Mouse (Mus musculus): ENCODE measurements at regions not wholly inside any gene's neighbourhood (a gene's known extent, or its start where the extent isn't known, plus 50 kb on each side); places are given as distances from the start of the nearest gene placed in this dataset.

DNA sequence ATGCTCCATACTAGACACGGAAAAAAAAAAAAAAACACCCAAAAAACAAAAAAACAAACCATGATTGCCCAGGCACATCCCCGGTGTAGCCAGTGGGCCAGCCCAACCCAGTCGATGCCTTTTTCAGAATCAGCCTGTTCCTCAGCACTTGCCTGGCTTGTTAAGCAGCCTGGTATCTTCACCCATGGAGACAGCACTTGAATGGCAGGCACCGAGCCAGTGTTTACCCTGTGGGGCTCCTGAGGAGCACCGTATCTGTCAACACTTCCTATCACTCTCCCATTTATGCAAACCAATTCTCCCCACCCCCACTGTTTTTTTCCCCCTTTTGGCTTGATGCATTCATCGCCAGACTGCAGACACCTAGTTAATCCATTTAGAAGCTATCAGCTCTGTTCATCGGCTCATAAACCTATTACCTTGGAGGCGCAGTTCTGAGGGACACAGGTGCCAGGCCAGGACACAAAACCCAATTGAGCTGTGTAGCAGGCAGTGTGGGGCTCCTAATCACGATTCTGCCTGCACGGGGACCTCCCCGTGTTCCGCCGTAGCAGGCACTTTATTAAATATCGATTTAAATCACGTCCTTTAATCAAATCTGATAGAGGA lies 537.8 kb downstream of the Ofcc1 start:
- peak; percentile 16 to 47 for DNase-seq (ENCODE audit: inconsistent age in 2 of 2, low spot score in 1 of 2)

GRCm38 (mm10) chr13:39774554-39774953 lies 586.7 kb downstream of the Ofcc1 start:
- no peak for DNase-seq (ENCODE audit: inconsistent age in 2 of 2, low spot score in 1 of 2)

DNA sequence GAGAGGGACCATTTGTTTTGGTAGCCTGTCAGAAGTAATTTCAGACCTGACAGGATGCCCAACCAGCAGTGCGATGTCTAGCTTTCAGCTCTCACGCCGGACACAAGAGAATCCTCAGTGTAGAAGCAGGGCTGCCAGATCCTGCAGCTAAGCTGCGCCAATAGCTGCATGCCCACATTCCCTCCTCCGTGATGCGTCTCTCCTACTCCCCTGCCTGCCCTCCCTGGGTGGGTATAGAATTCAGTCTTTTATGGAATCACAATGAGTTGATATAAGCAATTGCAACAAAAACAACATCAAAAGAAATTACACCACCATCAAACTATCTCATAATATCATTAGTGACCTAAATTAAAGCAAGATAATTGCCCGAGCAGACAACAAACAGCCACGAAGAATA lies 587.1 kb downstream of the Ofcc1 start:
- no peak for DNase-seq (ENCODE audit: inconsistent age in 2 of 2, low spot score in 1 of 2)

DNA sequence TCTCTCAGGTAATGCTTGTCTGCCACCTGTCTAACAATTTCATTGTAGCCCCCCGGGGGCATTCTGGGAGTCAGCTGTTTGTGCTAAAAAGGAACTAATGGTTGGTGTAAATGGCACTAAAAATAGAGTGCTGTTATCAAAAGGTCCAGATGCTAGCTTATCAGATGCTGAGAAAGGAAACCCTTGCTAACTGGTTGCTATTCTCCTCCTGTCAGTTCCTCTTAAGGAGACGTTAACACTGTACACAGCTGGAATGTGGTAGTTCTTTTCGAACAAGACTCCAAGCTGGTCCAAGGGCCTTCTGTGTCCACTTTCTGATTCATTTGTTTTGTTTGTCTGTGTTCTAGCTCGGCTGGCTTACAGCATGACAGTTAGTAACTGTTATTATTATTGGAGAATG lies 592.0 kb downstream of the Ofcc1 start:
- no peak for DNase-seq (ENCODE audit: inconsistent age in 2 of 2, low spot score in 1 of 2)

DNA sequence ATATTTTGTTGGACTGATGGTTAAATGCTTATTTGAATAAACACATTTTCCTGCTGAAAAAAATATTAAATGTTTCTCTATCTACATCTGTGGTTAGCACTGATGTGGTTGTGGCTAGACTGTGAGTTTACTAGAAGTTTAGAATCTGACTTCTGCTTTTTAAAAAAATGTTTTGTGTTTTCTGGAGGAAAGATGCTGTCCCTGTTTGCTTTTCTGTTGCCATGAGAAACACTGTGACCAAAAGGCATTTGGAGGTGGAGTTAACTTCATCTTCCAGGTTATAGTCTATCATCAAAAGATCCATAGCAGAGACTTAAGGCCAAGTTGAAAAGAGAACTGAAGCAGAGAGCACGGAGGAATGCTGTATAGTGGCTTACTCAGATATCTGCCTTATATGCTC lies 594.4 kb downstream of the Ofcc1 start:
- no peak for DNase-seq (ENCODE audit: inconsistent age in 2 of 2, low spot score in 1 of 2)

Data from adrenal gland, adult (tissue).